Mouse (Mus musculus): ENCODE measurements around the gene Gstm6.

- TF ChIP-seq POLR2A (IDR thresholded peaks at IDR 0.05; ENCODE audit: control insufficient read depth, extremely low read depth, insufficient read depth, low read length, poor library complexity) = no peak
- no peak for TF ChIP-seq CTCF (IDR thresholded peaks at IDR 0.05; ENCODE audit: borderline replicate concordance, control insufficient read depth, extremely low read depth, insufficient read depth, low read length, poor library complexity)
Measured at GRCm38 (mm10) chr3:107972070-107972469, 28.5 kb upstream of the Gstm6 start.
